Mouse (Mus musculus): Measurements from ENCODE around the gene Cacna2d3. TPM values are rescaled to one million over a fixed set of nuclear protein-coding genes. Genes with fewer than 3 reads are reported as not detected.

The Cacna2d3 gene
- total and polyA plus RNA-seq, 3 experiments, result not detected

DNA sequence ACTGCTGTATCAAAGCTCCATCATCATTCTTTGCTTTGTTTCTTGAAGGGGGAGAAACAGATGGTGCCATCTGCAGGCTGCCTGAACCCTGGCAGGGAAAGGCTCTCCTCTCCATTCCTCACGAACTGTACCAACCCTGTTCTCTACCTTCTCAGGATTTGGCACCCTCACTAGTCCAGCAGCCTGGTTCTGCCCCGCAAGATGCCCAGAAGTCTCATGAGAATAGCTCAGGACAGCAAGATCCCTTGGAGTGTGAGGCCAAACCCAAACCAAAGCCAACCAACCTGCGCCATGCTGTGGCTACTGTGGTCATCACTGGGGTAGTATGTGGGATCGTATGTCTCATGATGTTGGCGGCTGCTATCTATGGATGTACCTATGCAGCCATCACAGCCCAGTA lies 694.4 kb downstream of the Cacna2d3 start:
- H3K4me1 ChIP-seq (ENCODE audit: control insufficient read depth in 1 of 2, insufficient read depth in 2 of 2, low read length in 2 of 2), result no peaks in the 10 kb centered on the region
- TF ChIP-seq POLR2A (IDR thresholded peaks at IDR 0.05; ENCODE audit: control insufficient read depth in 1 of 2, insufficient read depth in 1 of 2, low read depth in 1 of 2, low read length in 2 of 2, poor library complexity in 1 of 2) (no peak), MYB (IDR thresholded peaks at IDR 0.05; ENCODE audit: low read depth, low read length) (no peak), UBTF (IDR thresholded peaks at IDR 0.05; ENCODE audit: borderline replicate concordance, insufficient read depth, low read depth, low read length) (no peak), POLR2AphosphoS2 (IDR thresholded peaks at IDR 0.05; ENCODE audit: low read length) (no peak)
- H3K79me2 ChIP-seq (ENCODE audit: control insufficient read depth, insufficient read depth, low read length, poor library complexity), result no peaks in the 10 kb centered on the region
- no peak for DNase-seq (ENCODE audit: low read depth, low spot score)
- no peaks in the 10 kb centered on the region for H3K36me3 ChIP-seq (ENCODE audit: control insufficient read depth in 1 of 2, insufficient read depth in 2 of 2, low read length in 2 of 2)
- H3K27ac ChIP-seq (ENCODE audit: control insufficient read depth, low read depth, low read length), result no peak overlapping the region
- no peak overlapping the region for H3K4me3 ChIP-seq (ENCODE audit: control insufficient read depth in 1 of 2, insufficient read depth in 1 of 2, low read depth in 2 of 2, low read length in 2 of 2)
- no peaks in the 10 kb centered on the region for H3K27me3 ChIP-seq (ENCODE audit: control insufficient read depth in 1 of 2, insufficient read depth in 2 of 2, low read length in 2 of 2)
- no peaks in the 10 kb centered on the region for H3K9me3 ChIP-seq (replicated peaks; ENCODE audit: insufficient read depth, low read length)
- no peak overlapping the region for H3K9ac ChIP-seq (ENCODE audit: control insufficient read depth, low read depth, low read length, poor library complexity, severe bottlenecking)

- Histone ChIP-seq H3K9ac (ENCODE audit: control insufficient read depth, low read depth, low read length, poor library complexity, severe bottlenecking) (no peak overlapping the region), H3K36me3 (ENCODE audit: control insufficient read depth in 1 of 2, insufficient read depth in 2 of 2, low read length in 2 of 2) (no peaks in the 10 kb centered on the region), H3K4me3 (ENCODE audit: control insufficient read depth in 1 of 2, insufficient read depth in 1 of 2, low read depth in 2 of 2, low read length in 2 of 2) (no peak overlapping the region), H3K79me2 (ENCODE audit: control insufficient read depth, insufficient read depth, low read length, poor library complexity) (no peaks in the 10 kb centered on the region), H3K27ac (ENCODE audit: control insufficient read depth, low read depth, low read length) (no peak overlapping the region), H3K27me3 (ENCODE audit: control insufficient read depth in 1 of 2, insufficient read depth in 2 of 2, low read length in 2 of 2) (no peaks in the 10 kb centered on the region), H3K9me3 (replicated peaks; ENCODE audit: insufficient read depth, low read length) (no peaks in the 10 kb centered on the region), H3K4me1 (ENCODE audit: control insufficient read depth in 1 of 2, insufficient read depth in 2 of 2, low read length in 2 of 2) (no peaks in the 10 kb centered on the region)
- DNase-seq (ENCODE audit: low read depth, low spot score), result no peak
- TF ChIP-seq MAX (IDR thresholded peaks at IDR 0.05; ENCODE audit: low read length) (no peak), CHD2 (IDR thresholded peaks at IDR 0.05; ENCODE audit: low read length) (no peak), UBTF (IDR thresholded peaks at IDR 0.05; ENCODE audit: borderline replicate concordance, insufficient read depth, low read depth, low read length) (no peak), NRF1 (IDR thresholded peaks at IDR 0.05; ENCODE audit: insufficient read depth, low read depth, low read length, poor library complexity, severe bottlenecking) (no peak), TCF12 (IDR thresholded peaks at IDR 0.05; ENCODE audit: low read depth, low read length) (no peak)
Measured at GRCm38 (mm10) chr14:29025335-29025734, 696.3 kb downstream of the Cacna2d3 start.

DNA sequence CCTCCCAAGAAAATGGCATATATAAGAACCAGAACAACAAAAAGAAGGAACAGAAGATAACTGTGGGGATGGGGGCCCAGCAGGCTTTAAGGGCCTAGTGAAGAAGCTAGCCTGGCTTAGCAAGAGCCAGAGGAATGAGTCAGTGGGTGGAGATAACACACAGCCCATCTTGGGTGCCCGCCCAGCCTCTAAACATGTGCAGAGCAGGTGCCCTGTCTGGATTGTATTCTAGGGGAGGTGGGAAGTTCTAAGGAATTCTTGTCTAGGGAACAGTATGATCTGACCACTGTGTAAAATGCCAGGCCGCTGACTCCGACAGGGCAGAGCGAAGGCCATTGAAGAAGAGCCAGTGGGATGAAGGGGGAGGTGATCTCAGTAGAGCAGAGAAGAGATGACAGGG lies 698.4 kb downstream of the Cacna2d3 start:
- DNase-seq (ENCODE audit: low read depth, low spot score), result no peak
- Histone ChIP-seq H3K36me3 (ENCODE audit: control insufficient read depth in 1 of 2, insufficient read depth in 2 of 2, low read length in 2 of 2) (no peaks in the 10 kb centered on the region), H3K27me3 (ENCODE audit: control insufficient read depth in 1 of 2, insufficient read depth in 2 of 2, low read length in 2 of 2) (no peaks in the 10 kb centered on the region), H3K9me3 (replicated peaks; ENCODE audit: insufficient read depth, low read length) (no peaks in the 10 kb centered on the region), H3K79me2 (ENCODE audit: control insufficient read depth, insufficient read depth, low read length, poor library complexity) (no peaks in the 10 kb centered on the region), H3K27ac (ENCODE audit: control insufficient read depth, low read depth, low read length) (no peak overlapping the region), H3K4me1 (ENCODE audit: control insufficient read depth in 1 of 2, insufficient read depth in 2 of 2, low read length in 2 of 2) (no peaks in the 10 kb centered on the region), H3K9ac (ENCODE audit: control insufficient read depth, low read depth, low read length, poor library complexity, severe bottlenecking) (no peak overlapping the region), H3K4me3 (ENCODE audit: control insufficient read depth in 1 of 2, insufficient read depth in 1 of 2, low read depth in 2 of 2, low read length in 2 of 2) (no peak overlapping the region)
- TF ChIP-seq HCFC1 (IDR thresholded peaks at IDR 0.05; ENCODE audit: low read depth, low read length), result no peak
- TF ChIP-seq KAT2A (conservative IDR thresholded peaks at IDR 0.05; ENCODE audit: low read depth, low read length), result no peak
- TF ChIP-seq ZNF384 (IDR thresholded peaks at IDR 0.05; ENCODE audit: low read depth, low read length), result no peak
- TF ChIP-seq MYC (IDR thresholded peaks at IDR 0.05; ENCODE audit: low read depth, low read length), result no peak
- TF ChIP-seq USF2 (IDR thresholded peaks at IDR 0.05; ENCODE audit: borderline replicate concordance in 1 of 2, insufficient read depth in 1 of 2, low read depth in 1 of 2, low read length in 2 of 2), result no peak
- no peak for TF ChIP-seq GABPA (IDR thresholded peaks at IDR 0.05; ENCODE audit: low read depth, low read length)

All from MEL (cell line).